Comparison of ENCODE assay signal across 19 mouse cellular contexts in the genomic region with DNA sequence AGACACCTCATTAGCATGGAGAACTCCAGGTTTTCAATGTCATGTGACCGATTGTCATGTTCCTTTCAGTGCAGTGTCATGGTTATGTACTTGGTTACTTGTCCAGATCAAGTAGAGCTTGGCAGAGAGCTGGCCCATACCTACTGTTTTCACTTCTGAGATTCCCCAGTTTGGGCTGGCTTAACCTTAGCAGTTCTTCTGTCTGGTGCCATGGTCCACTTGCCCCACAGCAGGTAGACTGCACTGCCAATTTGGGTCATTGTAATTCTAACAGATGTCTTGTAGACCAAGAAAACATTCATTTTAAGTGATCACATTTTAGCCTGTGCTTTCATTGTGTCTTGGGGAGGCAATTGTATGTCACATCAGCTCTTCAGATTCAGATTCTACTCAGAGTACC.
DNase-seq lines count a peak whose midpoint lies in the region; ATAC-seq lines count a peak whose summit lies in the region.
"Had no signal": no experiment of that assay in that cellular context is flagged by ENCODE, and none has a peak within 500 bp of the region (broad histone marks: within the 10 kb centered on the region; RNA-seq: fewer than 3 reads in every experiment).

No protein-coding gene starts in this region.

- no peaks in the 10 kb centered on the region for H3K4me1 ChIP-seq in hindbrain, embryonic 14.5 days (replicated peaks; ENCODE audit: control insufficient read depth, insufficient read depth, low read length)
- no peaks in the 10 kb centered on the region for H3K4me1 ChIP-seq in midbrain, embryonic 11.5 days (ENCODE audit: control insufficient read depth, insufficient read depth, low read length)
- H3K4me1 ChIP-seq: embryonic facial prominence, embryonic 13.5 days; embryonic facial prominence, embryonic 15.5 days; forebrain, embryonic 10.5 days; forebrain, embryonic 12.5 days had no signal

- H3K27ac ChIP-seq in hindbrain, embryonic 14.5 days, result no peak overlapping the region
- H3K27ac ChIP-seq in midbrain, embryonic 11.5 days (ENCODE audit: low read depth, low read length), result no peak overlapping the region
- H3K27ac ChIP-seq: embryonic facial prominence, embryonic 13.5 days; embryonic facial prominence, embryonic 15.5 days; forebrain, embryonic 10.5 days; forebrain, embryonic 12.5 days; gastrocnemius, adult 2 months had no signal

- no peak for ATAC-seq in cerebellum, adult (ENCODE audit: insufficient number of reproducible peaks, low FRiP score, low TSS enrichment)
- ATAC-seq in hindbrain, embryonic 14.5 days (ENCODE audit: low FRiP score), result no peak
- ATAC-seq in midbrain, embryonic 11.5 days (ENCODE audit: low FRiP score), result no peak
- ATAC-seq: forebrain, embryonic 14.5 days; forebrain, embryonic 16.5 days had no signal

- H3K9ac ChIP-seq in hindbrain, embryonic 14.5 days, result no peak overlapping the region
- H3K9ac ChIP-seq in midbrain, embryonic 11.5 days (ENCODE audit: low read length), result no peak overlapping the region
- H3K9ac ChIP-seq: embryonic facial prominence, embryonic 13.5 days; embryonic facial prominence, embryonic 15.5 days; forebrain, embryonic 12.5 days had no signal

- whole genome bisulfite sequencing in hindbrain, embryonic 14.5 days, result 87% methylated on average over 1 of the region's 1 CpGs
- WGBS in midbrain, embryonic 11.5 days, result 88% methylated on average over 1 of the region's 1 CpGs

- H3K36me3 ChIP-seq in hindbrain, embryonic 14.5 days (replicated peaks; ENCODE audit: control insufficient read depth, insufficient read depth), result no peaks in the 10 kb centered on the region
- H3K36me3 ChIP-seq in midbrain, embryonic 11.5 days (ENCODE audit: control insufficient read depth, insufficient read depth, low read length), result no peaks in the 10 kb centered on the region
- H3K36me3 ChIP-seq: embryonic facial prominence, embryonic 13.5 days; embryonic facial prominence, embryonic 15.5 days; forebrain, embryonic 10.5 days; forebrain, embryonic 12.5 days had no signal

- no peaks in the 10 kb centered on the region for H3K9me3 ChIP-seq in hindbrain, embryonic 14.5 days (ENCODE audit: control insufficient read depth, low read length)
- H3K9me3 ChIP-seq in midbrain, embryonic 11.5 days (ENCODE audit: control insufficient read depth, low read length), result no peaks in the 10 kb centered on the region
- H3K9me3 ChIP-seq: embryonic facial prominence, embryonic 13.5 days; embryonic facial prominence, embryonic 15.5 days; forebrain, embryonic 10.5 days; forebrain, embryonic 12.5 days had no signal

- no peaks in the 10 kb centered on the region for H3K27me3 ChIP-seq in hindbrain, embryonic 14.5 days (ENCODE audit: control insufficient read depth, insufficient read depth, low read length)
- no peaks in the 10 kb centered on the region for H3K27me3 ChIP-seq in midbrain, embryonic 11.5 days (ENCODE audit: control insufficient read depth, insufficient read depth, low read length)
- H3K27me3 ChIP-seq: embryonic facial prominence, embryonic 13.5 days; embryonic facial prominence, embryonic 15.5 days; forebrain, embryonic 12.5 days had no signal

- peak; percentile 7 to 10 for DNase-seq in cerebellum, adult 18-20 months
- peak; percentile 16 for DNase-seq in cerebellum, adult 9-10 months
- DNase-seq in cerebellum, adult 9-11 months, result peak; percentile 30
- peak; percentile 29 to 62 for DNase-seq in cerebellum, postnatal 14 days
- DNase-seq in hindbrain, embryonic 14.5 days (ENCODE audit: low spot score), result no peak
- DNase-seq in right cerebral cortex, postnatal 25 days, result no peak
- no peak for DNase-seq in midbrain, embryonic 11.5 days (ENCODE audit: low spot score, missing footprints)
- DNase-seq: adrenal gland, adult 2 months; adrenal gland, postnatal 10 days; adrenal gland, postnatal 25 days; gastrocnemius, adult 2 months had no signal

- no peak overlapping the region for H3K4me2 ChIP-seq in hindbrain, embryonic 14.5 days (replicated peaks)
- H3K4me2 ChIP-seq in midbrain, embryonic 11.5 days, result no peak overlapping the region
- H3K4me2 ChIP-seq: embryonic facial prominence, embryonic 13.5 days; embryonic facial prominence, embryonic 15.5 days; forebrain, embryonic 12.5 days had no signal

- H3K4me3 ChIP-seq in hindbrain, embryonic 14.5 days (replicated peaks; ENCODE audit: low read length), result no peak overlapping the region
- no peak overlapping the region for H3K4me3 ChIP-seq in midbrain, embryonic 11.5 days (ENCODE audit: low read depth, low read length)
- H3K4me3 ChIP-seq: embryonic facial prominence, embryonic 13.5 days; embryonic facial prominence, embryonic 15.5 days; erythroblast, embryonic 14.5 days; forebrain, embryonic 10.5 days; forebrain, embryonic 12.5 days; gastrocnemius, adult 2 months had no signal

Comparison
In these comparisons a context has a peak if more than half of its experiments do, and no peak if none do; other contexts are left out.
1. DNase-seq: peak in cerebellum, adult 18-20 months (2 of 2), cerebellum, adult 9-10 months (single experiment), cerebellum, adult 9-11 months (single experiment) and cerebellum, postnatal 14 days (2 of 2); none in hindbrain, embryonic 14.5 days (single experiment), right cerebral cortex, postnatal 25 days (single experiment) and midbrain, embryonic 11.5 days (single experiment).